Mouse (Mus musculus) heart, embryonic 16.5 days (tissue): Measurements from ENCODE around the gene Gja4. TPM values are rescaled to one million over a fixed set of nuclear protein-coding genes. Genes with fewer than 3 reads are reported as not detected.
A peak's percentile ranks its signal among the peaks of the same experiment; 100 is the strongest.

Experiments used
- ATAC-seq: fragments of 200-750 bp; cut with Nextera tagmentation; replicated peaks from 2 replicates; pipeline ENCODE4 v1.8.0; 2017; ENCODE audit warnings: moderate number of reproducible peaks; ENCODE audit not compliant: insufficient read depth, low FRiP score; ENCODE audit errors: extremely low read depth
- H3K27ac ChIP-seq: fragments of 300-500 bp; sonication (generic); 2 replicates; pipeline ENCODE4 v1.5.1; 2014; ENCODE audit warnings: mild to moderate bottlenecking, low read length, control low read depth, moderate library complexity
- H3K27me3 ChIP-seq: fragments of 300-500 bp; sonication (generic); 2 replicates; pipeline ENCODE4 v1.6.1; 2014; ENCODE audit warnings: low read length, mixed read lengths; ENCODE audit not compliant: control insufficient read depth, insufficient read depth
- H3K36me3 ChIP-seq: fragments of 300-500 bp; sonication (generic); 2 replicates; pipeline ENCODE4 v1.6.1; 2014; ENCODE audit not compliant: control insufficient read depth, insufficient read depth
- H3K4me1 ChIP-seq: fragments of 300-500 bp; sonication (generic); 2 replicates; pipeline ENCODE4 v1.6.1; 2014; ENCODE audit warnings: low read length, mixed read lengths; ENCODE audit not compliant: control insufficient read depth, insufficient read depth
- H3K4me2 ChIP-seq: fragments of 300-500 bp; sonication (generic); 2 replicates; pipeline ENCODE4 v1.6.1; 2014; ENCODE audit warnings: low read depth, mild to moderate bottlenecking, control low read depth, low read length
- H3K4me3 ChIP-seq: fragments of 300-500 bp; sonication (generic); 2 replicates; pipeline ENCODE4 v1.5.1; 2014; ENCODE audit warnings: mild to moderate bottlenecking, control low read depth, low read length
- H3K9ac ChIP-seq: fragments of 300-500 bp; sonication (generic); 2 replicates; pipeline ENCODE4 v1.6.1; 2014; ENCODE audit warnings: low read length, control low read depth
- H3K9me3 ChIP-seq: fragments of 300-500 bp; sonication (generic); replicated peaks from 2 replicates; pipeline ENCODE4 v1.6.1; 2016; ENCODE audit warnings: low read length; ENCODE audit not compliant: control insufficient read depth
- WGBS: fragments of 180-500 bp; shearing (Covaris S2); extraction: QIAGEN DNeasy Blood & Tissue Kit; methylation state at CpG from one replicate; pipeline ENCODE4 v1.1.7; 2014; 5-methylcytosine and 5-hydroxymethylcytosine counted together
- polyA plus RNA-seq: library from polyadenylated mRNA; unstranded; fragments of >200 nt; fragmentation: Nextera tagmentation; extraction: Ambion mirVana; gene quantifications from 2 replicates; pipeline ENCODE4 v1.2.1, GENCODE M21; 2015

The Gja4 gene
- polyA plus RNA-seq, 1 experiment from 2014 or later, result 32.3 TPM

GRCm38 (mm10) chr4:127345000-127345399 lies 31.2 kb upstream of the Gja4 start:
- no peak overlapping the region for H3K27ac ChIP-seq
- no peaks in the 10 kb centered on the region for H3K27me3 ChIP-seq
- WGBS, result 62% methylated on average over 5 of the region's 5 CpGs
- no peaks in the 10 kb centered on the region for H3K36me3 ChIP-seq
- H3K9ac ChIP-seq, result no peak overlapping the region
- no peaks in the 10 kb centered on the region for H3K4me1 ChIP-seq
- H3K9me3 ChIP-seq, result no peaks in the 10 kb centered on the region
- ATAC-seq, result no peak
- no peak overlapping the region for H3K4me3 ChIP-seq
- H3K4me2 ChIP-seq, result no peak overlapping the region

GRCm38 (mm10) chr4:127341372-127341771 lies 27.5 kb upstream of the Gja4 start:
- no peak overlapping the region for H3K9ac ChIP-seq
- H3K36me3 ChIP-seq, result no peaks in the 10 kb centered on the region
- no peak overlapping the region for H3K4me2 ChIP-seq
- no peak overlapping the region for H3K4me3 ChIP-seq
- 44% methylated on average over 6 of the region's 6 CpGs for WGBS
- no peak overlapping the region for H3K27ac ChIP-seq
- H3K27me3 ChIP-seq, result no peaks in the 10 kb centered on the region
- no peaks in the 10 kb centered on the region for H3K9me3 ChIP-seq
- H3K4me1 ChIP-seq, result no peaks in the 10 kb centered on the region
- ATAC-seq, result no peak

- Histone ChIP-seq H3K36me3 (no peaks in the 10 kb centered on the region), H3K9ac (no peak overlapping the region), H3K4me1 (no peaks in the 10 kb centered on the region), H3K4me3 (no peak overlapping the region), H3K9me3 (no peaks in the 10 kb centered on the region), H3K27ac (no peak overlapping the region), H3K4me2 (no peak overlapping the region), H3K27me3 (peaks cover 10% of the 10 kb centered on the region; the same call in 1 of the 2 replicates)
- 87% methylated on average over 5 of the region's 5 CpGs for WGBS
- no peak for ATAC-seq
Measured at GRCm38 (mm10) chr4:127337668-127338067, 23.8 kb upstream of the Gja4 start.

GRCm38 (mm10) chr4:127334870-127335504 lies 21.1 kb upstream of the Gja4 start:
- H3K9ac ChIP-seq, result no peak overlapping the region
- H3K4me2 ChIP-seq, result no peak overlapping the region
- H3K9me3 ChIP-seq, result no peaks in the 10 kb centered on the region
- no peak for ATAC-seq
- no peak overlapping the region for H3K4me3 ChIP-seq
- H3K4me1 ChIP-seq, result no peaks in the 10 kb centered on the region; the same call in 1 of the 2 replicates
- 36% methylated on average over 5 of the region's 5 CpGs for WGBS
- H3K27me3 ChIP-seq, result peaks cover 34% of the 10 kb centered on the region
- no peaks in the 10 kb centered on the region for H3K36me3 ChIP-seq
- H3K27ac ChIP-seq, result no peak overlapping the region

GRCm38 (mm10) chr4:127331171-127331570 lies 17.3 kb upstream of the Gja4 start:
- no peaks in the 10 kb centered on the region; the same call in 1 of the 2 replicates for H3K4me1 ChIP-seq
- ATAC-seq, result no peak
- H3K9me3 ChIP-seq, result no peaks in the 10 kb centered on the region
- H3K27me3 ChIP-seq, result peaks cover 59% of the 10 kb centered on the region
- H3K4me2 ChIP-seq, result no peak overlapping the region
- H3K27ac ChIP-seq, result no peak overlapping the region
- H3K4me3 ChIP-seq, result no peak overlapping the region
- H3K9ac ChIP-seq, result no peak overlapping the region
- WGBS, result 27% methylated on average over 13 of the region's 13 CpGs
- H3K36me3 ChIP-seq, result no peaks in the 10 kb centered on the region

- H3K36me3 ChIP-seq, result no peaks in the 10 kb centered on the region
- H3K4me2 ChIP-seq, result peak within 1 kb of the TSS; percentile 30
- peaks cover 65% of the 10 kb centered on the region for H3K27me3 ChIP-seq
- no peak within 1 kb of the TSS for H3K27ac ChIP-seq
- peak within 1 kb of the TSS; percentile 9; the same call in 1 of the 2 replicates for H3K4me3 ChIP-seq
- no peak for ATAC-seq
- H3K4me1 ChIP-seq, result no peaks in the 10 kb centered on the region; the same call in 1 of the 2 replicates
- 3% methylated on average over 49 of the region's 49 CpGs for WGBS
- H3K9me3 ChIP-seq, result no peaks in the 10 kb centered on the region
- no peak within 1 kb of the TSS for H3K9ac ChIP-seq
Measured at GRCm38 (mm10) chr4:127330181-127331100, 16.6 kb upstream of the Gja4 start, which contains the start of gene Gjb3. TSS of gene Gjb3 (minus strand) at chr4:127330844.

- Histone ChIP-seq H3K9me3 (no peaks in the 10 kb centered on the region), H3K27me3 (peaks cover 70% of the 10 kb centered on the region), H3K4me1 (no peaks in the 10 kb centered on the region; the same call in 1 of the 2 replicates), H3K9ac (no peak overlapping the region), H3K4me3 (no peak overlapping the region; the same call in 1 of the 2 replicates), H3K4me2 (peak overlapping the region; percentile 30; the same call in 1 of the 2 replicates), H3K27ac (no peak overlapping the region), H3K36me3 (no peaks in the 10 kb centered on the region)
- ATAC-seq, result no peak
- WGBS, result under 1% methylated on average over 13 of the region's 13 CpGs
Measured at GRCm38 (mm10) chr4:127329751-127330150, 15.9 kb upstream of the Gja4 start.

- 19% methylated on average over 3 of the region's 3 CpGs for WGBS
- Histone ChIP-seq H3K4me2 (no peak overlapping the region), H3K27ac (no peak overlapping the region), H3K9me3 (no peaks in the 10 kb centered on the region), H3K9ac (no peak overlapping the region), H3K27me3 (peaks cover 67% of the 10 kb centered on the region), H3K4me3 (no peak overlapping the region), H3K36me3 (no peaks in the 10 kb centered on the region), H3K4me1 (no peaks in the 10 kb centered on the region; the same call in 1 of the 2 replicates)
- ATAC-seq, result no peak
Measured at GRCm38 (mm10) chr4:127329046-127329445, 15.2 kb upstream of the Gja4 start.

GRCm38 (mm10) chr4:127328378-127328777 lies 14.5 kb upstream of the Gja4 start:
- Histone ChIP-seq H3K36me3 (no peaks in the 10 kb centered on the region), H3K27ac (no peak overlapping the region), H3K4me2 (no peak overlapping the region), H3K4me1 (no peaks in the 10 kb centered on the region; the same call in 1 of the 2 replicates), H3K27me3 (peaks cover 63% of the 10 kb centered on the region), H3K9me3 (no peaks in the 10 kb centered on the region), H3K9ac (no peak overlapping the region), H3K4me3 (no peak overlapping the region)
- WGBS, result 45% methylated on average over 7 of the region's 7 CpGs
- ATAC-seq, result no peak
